Mouse (Mus musculus): Measurements from ENCODE around the gene Nxph3. TPM values are rescaled to one million over a fixed set of nuclear protein-coding genes. Genes with fewer than 3 reads are reported as not detected.

The Nxph3 gene
- 4.1 and 4.2 TPM in 2 replicates for polyA plus RNA-seq (2012; rRNA removed)

DNA sequence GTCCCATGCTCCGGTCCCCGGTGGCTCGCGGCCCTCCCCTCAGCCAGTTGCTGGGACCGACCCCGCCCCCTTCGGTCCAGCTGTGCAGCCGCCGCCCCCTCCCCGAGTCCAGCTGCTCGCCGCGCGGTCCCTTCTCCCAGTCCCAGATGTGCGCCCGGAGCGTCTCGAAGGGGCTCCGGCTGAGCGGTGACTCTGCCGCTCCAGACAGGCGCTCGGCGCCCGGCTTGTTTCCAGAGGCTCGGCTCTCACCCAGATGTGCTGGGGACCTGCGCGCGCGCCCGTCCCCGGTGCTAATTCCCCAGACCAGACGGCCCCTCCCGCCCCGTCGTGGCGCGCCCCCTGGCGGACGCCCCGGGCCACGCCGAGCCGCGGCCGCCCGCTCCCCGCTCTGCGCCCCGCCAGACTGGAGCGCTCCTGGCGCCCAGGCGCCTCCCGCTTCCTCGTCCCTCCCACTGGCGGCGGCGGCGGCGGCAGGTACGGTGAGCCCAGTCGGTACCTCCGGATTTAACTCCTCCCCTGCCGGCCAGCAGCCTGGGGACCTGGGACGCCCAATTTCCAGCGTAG, at the start of gene Nxph3:
Gene Nxph3, minus strand, starts transcription at position 273 of the 564 bp plus-strand sequence.
- H3K4me3 ChIP-seq (ENCODE audit: insufficient read depth, low read depth, low read length): peak within 1 kb of the TSS; percentile 28
- TF ChIP-seq POLR2A (IDR thresholded peaks at IDR 0.05; ENCODE audit: low read depth, low read length): no peak
- TF ChIP-seq CTCF (conservative IDR thresholded peaks at IDR 0.05; ENCODE audit: insufficient read depth, insufficient read length, low read depth, low read length): peak; percentile 40; the same call in 1 of the 2 replicates
- no peaks in the 10 kb centered on the region for H3K4me1 ChIP-seq (ENCODE audit: control insufficient read depth, insufficient read depth, low read length)
- under 1% methylated on average over 66 of the region's 66 CpGs for WGBS
- DNase-seq: peak; percentile 74
- 0 out of 2 replicates have a peak, but pooled peaks cover 3% of the 10 kb centered on the region for H3K27me3 ChIP-seq (replicated peaks; ENCODE audit: control insufficient read depth, insufficient read depth, low read length)
- H3K27ac ChIP-seq (ENCODE audit: insufficient read depth, low read depth, low read length): no peak within 1 kb of the TSS
- no peaks in the 10 kb centered on the region for H3K36me3 ChIP-seq (ENCODE audit: control insufficient read depth, insufficient read depth, low read length)

GRCm38 (mm10) chr11:95563849-95564248, 49.5 kb upstream of the Nxph3 start:
- Histone ChIP-seq H3K36me3 (ENCODE audit: control insufficient read depth, insufficient read depth, low read length) (no peaks in the 10 kb centered on the region), H3K27me3 (replicated peaks; ENCODE audit: control insufficient read depth, insufficient read depth, low read length) (no peaks in the 10 kb centered on the region), H3K4me1 (ENCODE audit: control insufficient read depth, insufficient read depth, low read length) (no peaks in the 10 kb centered on the region), H3K27ac (ENCODE audit: insufficient read depth, low read depth, low read length) (no peak overlapping the region), H3K4me3 (ENCODE audit: insufficient read depth, low read depth, low read length) (no peak overlapping the region)
- no peak for DNase-seq
- 98% methylated on average over 5 of the region's 5 CpGs for WGBS
- TF ChIP-seq CTCF (conservative IDR thresholded peaks at IDR 0.05; ENCODE audit: insufficient read depth, insufficient read length, low read depth, low read length) (no peak), POLR2A (IDR thresholded peaks at IDR 0.05; ENCODE audit: low read depth, low read length) (no peak)

DNA sequence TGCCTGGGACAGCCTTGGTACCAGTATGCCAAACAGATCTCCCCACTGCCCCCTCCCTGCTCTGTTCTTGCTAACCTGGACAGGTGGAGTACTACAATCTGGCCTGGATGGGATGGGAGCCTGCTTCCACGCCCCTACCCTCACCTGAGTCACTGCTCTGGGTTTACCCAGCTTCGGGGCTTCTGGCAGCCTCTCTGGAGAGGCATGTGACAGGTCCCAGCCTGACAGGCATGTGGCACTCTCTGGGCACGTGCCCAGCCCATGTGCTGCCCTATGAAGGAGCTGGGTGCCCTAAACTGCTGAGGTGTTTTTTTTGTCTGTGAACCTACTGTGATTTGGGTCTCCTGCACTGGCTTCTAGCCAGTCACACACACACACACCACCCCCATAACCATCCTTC, 46.4 kb upstream of the Nxph3 start:
- Histone ChIP-seq H3K27ac (ENCODE audit: insufficient read depth, low read depth, low read length) (no peak overlapping the region), H3K27me3 (replicated peaks; ENCODE audit: control insufficient read depth, insufficient read depth, low read length) (no peaks in the 10 kb centered on the region), H3K4me3 (ENCODE audit: insufficient read depth, low read depth, low read length) (no peak overlapping the region), H3K4me1 (ENCODE audit: control insufficient read depth, insufficient read depth, low read length) (no peaks in the 10 kb centered on the region), H3K36me3 (ENCODE audit: control insufficient read depth, insufficient read depth, low read length) (no peaks in the 10 kb centered on the region)
- TF ChIP-seq POLR2A (IDR thresholded peaks at IDR 0.05; ENCODE audit: low read depth, low read length) (no peak), CTCF (conservative IDR thresholded peaks at IDR 0.05; ENCODE audit: insufficient read depth, insufficient read length, low read depth, low read length) (no peak)
- DNase-seq: peak; percentile 63
- 42% methylated on average over 3 of the region's 3 CpGs for WGBS

DNA sequence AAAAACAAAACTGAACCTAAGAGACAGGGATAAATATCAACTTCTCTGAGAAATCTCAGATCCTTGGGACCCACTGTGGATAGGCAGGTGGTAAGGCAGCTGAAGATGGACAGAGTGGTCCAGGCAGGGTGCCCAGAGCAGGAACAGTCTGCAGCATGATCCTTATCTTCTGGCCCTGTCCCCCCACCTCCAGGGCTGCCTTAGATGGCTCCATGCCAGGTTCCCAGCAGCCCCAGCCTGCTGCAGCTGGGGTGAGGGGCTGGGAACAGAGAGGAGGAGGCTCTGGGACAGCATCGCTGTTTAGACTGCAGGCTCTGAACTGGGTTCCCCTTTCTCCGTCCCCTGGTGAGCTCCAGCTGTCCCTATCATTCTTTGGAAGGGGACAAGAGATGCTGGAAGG, 45.4 kb upstream of the Nxph3 start:
- H3K27me3 ChIP-seq (replicated peaks; ENCODE audit: control insufficient read depth, insufficient read depth, low read length): no peaks in the 10 kb centered on the region
- no peaks in the 10 kb centered on the region for H3K4me1 ChIP-seq (ENCODE audit: control insufficient read depth, insufficient read depth, low read length)
- WGBS: 90% methylated on average over 2 of the region's 2 CpGs
- TF ChIP-seq POLR2A (IDR thresholded peaks at IDR 0.05; ENCODE audit: low read depth, low read length): no peak
- TF ChIP-seq CTCF (conservative IDR thresholded peaks at IDR 0.05; ENCODE audit: insufficient read depth, insufficient read length, low read depth, low read length): no peak
- no peaks in the 10 kb centered on the region for H3K36me3 ChIP-seq (ENCODE audit: control insufficient read depth, insufficient read depth, low read length)
- H3K4me3 ChIP-seq (ENCODE audit: insufficient read depth, low read depth, low read length): no peak overlapping the region
- DNase-seq: no peak
- H3K27ac ChIP-seq (ENCODE audit: insufficient read depth, low read depth, low read length): no peak overlapping the region

DNA sequence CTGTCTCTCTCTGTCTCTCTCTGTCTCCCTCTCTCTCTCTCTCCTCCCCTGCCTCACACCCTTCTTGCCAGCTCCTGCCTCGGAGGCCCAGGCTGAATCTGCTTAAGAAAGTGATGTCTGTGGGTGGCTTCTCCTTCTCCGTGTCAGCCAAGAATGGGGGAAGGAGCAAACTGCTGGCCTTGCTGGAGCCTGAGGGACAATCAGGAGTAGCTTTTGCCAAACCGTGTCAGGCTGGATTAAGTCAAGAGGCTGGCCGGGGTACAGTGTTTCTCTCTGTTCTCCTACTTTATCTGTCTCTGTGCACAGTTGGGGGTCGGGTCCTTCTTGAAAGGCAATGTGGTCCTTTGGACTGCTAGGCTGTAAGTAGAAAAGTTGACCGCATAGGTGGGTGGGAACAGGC, 43.3 kb upstream of the Nxph3 start:
- no peaks in the 10 kb centered on the region for H3K4me1 ChIP-seq (ENCODE audit: control insufficient read depth, insufficient read depth, low read length)
- TF ChIP-seq POLR2A (IDR thresholded peaks at IDR 0.05; ENCODE audit: low read depth, low read length) (no peak), CTCF (conservative IDR thresholded peaks at IDR 0.05; ENCODE audit: insufficient read depth, insufficient read length, low read depth, low read length) (no peak)
- no peak overlapping the region for H3K4me3 ChIP-seq (ENCODE audit: insufficient read depth, low read depth, low read length)
- H3K36me3 ChIP-seq (ENCODE audit: control insufficient read depth, insufficient read depth, low read length): no peaks in the 10 kb centered on the region
- no peak overlapping the region for H3K27ac ChIP-seq (ENCODE audit: insufficient read depth, low read depth, low read length)
- WGBS: 67% methylated on average over 6 of the region's 6 CpGs
- DNase-seq: no peak
- no peaks in the 10 kb centered on the region for H3K27me3 ChIP-seq (replicated peaks; ENCODE audit: control insufficient read depth, insufficient read depth, low read length)

GRCm38 (mm10) chr11:95557032-95557431, 42.7 kb upstream of the Nxph3 start:
- no peak overlapping the region for H3K4me3 ChIP-seq (ENCODE audit: insufficient read depth, low read depth, low read length)
- WGBS: 88% methylated on average over 6 of the region's 6 CpGs

DNA sequence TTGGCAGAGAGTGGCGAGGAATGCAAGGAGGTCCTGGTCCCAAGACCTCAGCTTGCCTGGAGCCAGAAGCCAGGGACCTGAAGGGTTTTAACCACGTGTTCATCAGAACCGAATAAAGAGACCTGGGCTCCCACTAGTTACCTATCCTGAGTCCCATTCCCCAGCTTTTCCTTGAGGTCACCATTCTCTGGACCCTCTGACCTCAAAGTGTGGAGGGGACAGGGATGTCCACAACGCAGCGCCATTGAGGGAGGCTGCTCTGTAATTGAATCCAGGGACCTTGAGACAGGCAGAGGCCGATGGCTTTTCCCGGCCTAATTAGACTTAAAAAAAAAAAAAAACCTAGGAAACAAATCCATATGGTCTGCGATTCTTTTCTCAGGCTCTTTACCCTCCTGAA, 40.9 kb upstream of the Nxph3 start:
- Histone ChIP-seq H3K4me1 (ENCODE audit: control insufficient read depth, insufficient read depth, low read length) (no peaks in the 10 kb centered on the region), H3K4me3 (ENCODE audit: insufficient read depth, low read depth, low read length) (no peak overlapping the region), H3K27ac (ENCODE audit: insufficient read depth, low read depth, low read length) (no peak overlapping the region), H3K27me3 (replicated peaks; ENCODE audit: control insufficient read depth, insufficient read depth, low read length) (no peaks in the 10 kb centered on the region), H3K36me3 (ENCODE audit: control insufficient read depth, insufficient read depth, low read length) (no peaks in the 10 kb centered on the region)
- no peak for DNase-seq
- no peak for TF ChIP-seq CTCF (conservative IDR thresholded peaks at IDR 0.05; ENCODE audit: insufficient read depth, insufficient read length, low read depth, low read length)
- 35% methylated on average over 8 of the region's 8 CpGs for WGBS

More at GRCm38 (mm10) chr11:95557032-95557431, 42.7 kb upstream of the Nxph3 start:
- no peak overlapping the region for H3K27ac ChIP-seq (ENCODE audit: insufficient read depth, low read depth, low read length)
- no peaks in the 10 kb centered on the region for H3K36me3 ChIP-seq (ENCODE audit: control insufficient read depth, insufficient read depth, low read length)
- no peak for DNase-seq
- TF ChIP-seq CTCF (conservative IDR thresholded peaks at IDR 0.05; ENCODE audit: insufficient read depth, insufficient read length, low read depth, low read length): no peak
- no peak for TF ChIP-seq POLR2A (IDR thresholded peaks at IDR 0.05; ENCODE audit: low read depth, low read length)
- H3K27me3 ChIP-seq (replicated peaks; ENCODE audit: control insufficient read depth, insufficient read depth, low read length): no peaks in the 10 kb centered on the region
- H3K4me1 ChIP-seq (ENCODE audit: control insufficient read depth, insufficient read depth, low read length): no peaks in the 10 kb centered on the region

Measured in kidney, adult 2 months (tissue).